Mouse (Mus musculus): ENCODE data around the gene Wdr18.

DNA sequence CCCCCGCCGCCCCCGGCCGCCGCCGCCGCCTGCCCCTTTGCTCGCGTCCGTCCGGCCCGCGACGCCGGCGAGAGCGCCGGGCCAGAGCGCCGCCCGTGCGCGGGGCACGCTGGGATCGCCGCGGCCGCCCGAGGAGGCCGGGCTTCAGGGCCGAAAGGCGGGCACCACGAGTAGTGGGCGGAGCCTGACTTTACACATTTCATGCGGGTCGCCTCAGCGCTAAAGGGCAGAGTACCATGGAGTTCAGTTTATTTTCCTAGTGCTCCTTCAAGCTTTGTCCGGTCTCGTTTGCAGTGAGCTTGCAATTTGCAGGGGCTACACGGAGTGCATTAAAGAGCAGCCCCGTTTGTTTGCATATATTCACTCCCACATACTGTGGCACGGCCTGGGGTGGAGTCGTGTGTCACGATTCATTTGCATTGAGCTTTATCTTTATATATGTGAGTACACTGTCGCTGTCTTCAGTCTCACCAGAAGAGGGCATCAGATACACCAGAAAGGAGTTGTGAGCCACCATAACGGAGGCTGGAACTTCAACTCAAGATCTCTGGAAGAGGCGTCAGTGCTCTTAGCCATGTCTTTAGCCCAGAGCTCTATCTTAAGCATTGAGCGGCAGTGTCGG, 24.4 kb downstream of the Wdr18 start, which contains the start of gene Tmem259:
- TF ChIP-seq POLR2A (IDR thresholded peaks at IDR 0.05; ENCODE audit: low read depth, low read length) (no peak), CTCF (conservative IDR thresholded peaks at IDR 0.05; ENCODE audit: insufficient read depth, insufficient read length, low read depth, low read length) (peak; percentile 43)
